Mouse (Mus musculus) forebrain, embryonic 10.5 days (tissue): Measurements from ENCODE around the gene Rusc1. TPM values are rescaled to one million over a fixed set of nuclear protein-coding genes. Genes with fewer than 3 reads are reported as not detected.
A peak's percentile ranks its signal among the peaks of the same experiment; 100 is the strongest.
"Not testable (repeated sequence)": the region's sequence is repeated elsewhere in the genome, so short reads cannot be mapped to it uniquely, and the experiment has no call there.

Experiments used
- DNase-seq: peaks from one replicate; pipeline ENCODE4 v3.0.0-alpha.2; 2017; ENCODE audit warnings: low spot score; ENCODE audit errors: extremely low spot score
- H3K27ac ChIP-seq: fragments of 300-500 bp; sonication (generic); 2 replicates; pipeline ENCODE4 v1.5.1; 2016; ENCODE audit warnings: mild to moderate bottlenecking
- H3K27me3 ChIP-seq: fragments of 300-500 bp; sonication (generic); 2 replicates; pipeline ENCODE4 v1.6.1; 2016; ENCODE audit warnings: mild to moderate bottlenecking; ENCODE audit not compliant: poor library complexity, severe bottlenecking
- H3K36me3 ChIP-seq: fragments of 300-500 bp; sonication (generic); replicated peaks from 2 replicates; pipeline ENCODE4 v1.6.1; 2016; ENCODE audit warnings: mild to moderate bottlenecking, moderate library complexity
- H3K4me1 ChIP-seq: fragments of 300-500 bp; sonication (generic); 2 replicates; pipeline ENCODE4 v1.6.1; 2016
- H3K4me3 ChIP-seq: fragments of 300-500 bp; sonication (generic); 2 replicates; pipeline ENCODE4 v1.5.1; 2016; ENCODE audit warnings: mild to moderate bottlenecking, moderate library complexity
- H3K9me3 ChIP-seq: fragments of 300-500 bp; sonication (generic); 2 replicates; pipeline ENCODE4 v1.6.1; 2016; ENCODE audit warnings: mild to moderate bottlenecking, moderate library complexity
- WGBS: fragments of 180-500 bp; shearing (Covaris S2); methylation state at CpG from one replicate; pipeline ENCODE4 v1.1.7; 2016; 5-methylcytosine and 5-hydroxymethylcytosine counted together
- polyA plus RNA-seq: library from polyadenylated mRNA; unstranded; fragments of >200 nt; fragmentation: Nextera tagmentation; extraction: Ambion mirVana; gene quantifications from 2 replicates; pipeline ENCODE4 v1.2.1, GENCODE M21; 2016

Gene Rusc1
- polyA plus RNA-seq, 1 experiment from 2014 or later, result 13.7 TPM

DNA sequence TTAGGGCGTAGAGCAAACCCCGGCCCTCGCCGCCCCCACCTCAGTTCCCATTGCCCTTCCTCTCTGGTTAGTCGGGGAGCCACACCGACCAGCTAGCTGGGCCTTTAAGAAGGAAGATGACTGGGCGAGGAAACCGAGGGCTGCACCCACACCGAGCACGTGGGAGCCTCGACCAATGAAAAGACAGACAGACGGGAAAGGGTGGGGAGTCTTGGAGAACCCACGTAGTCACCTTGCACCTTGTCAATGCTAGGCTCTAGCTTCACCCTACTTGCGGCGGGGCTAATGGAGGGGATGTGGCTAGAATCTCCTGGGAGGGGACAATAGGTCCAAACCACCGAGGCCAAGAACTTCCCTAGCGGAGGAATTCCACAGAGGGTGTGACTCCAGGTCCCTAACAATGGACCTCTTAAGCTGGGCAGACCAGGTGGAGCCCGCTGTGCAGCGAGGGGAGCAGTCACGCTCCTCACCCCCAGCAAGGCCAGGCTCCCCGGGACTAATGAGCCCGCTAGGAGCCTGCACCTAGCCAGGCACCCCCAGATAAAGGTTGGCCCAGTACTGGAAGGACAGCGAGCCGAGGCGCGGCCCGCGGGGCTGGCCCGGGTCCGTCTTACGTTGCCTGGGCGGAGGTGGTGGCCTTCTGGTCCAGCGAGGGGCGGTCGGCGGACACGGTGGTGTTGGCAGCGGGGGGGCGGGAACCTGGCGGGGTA, 3.1 kb downstream of the Rusc1 start:
- WGBS, result under 1% methylated on average over 40 of the region's 40 CpGs
- H3K9me3 ChIP-seq, result no peaks in the 10 kb centered on the region

GRCm38 (mm10) chr3:89088974-89089373, 4.1 kb downstream of the Rusc1 start:
- Histone ChIP-seq H3K27ac (0 out of 2 replicates have a peak overlapping the region, but pooled peaks have one; percentile 35), H3K4me1 (peaks cover 65% of the 10 kb centered on the region), H3K27me3 (peaks cover 58% of the 10 kb centered on the region), H3K9me3 (no peaks in the 10 kb centered on the region), H3K36me3 (peaks cover 38% of the 10 kb centered on the region), H3K4me3 (peak overlapping the region; percentile 71)
- 62% methylated on average over 14 of the region's 14 CpGs for WGBS
- no peak for DNase-seq

More for the DNA sequence above, 3.1 kb downstream of the Rusc1 start:
- Histone ChIP-seq H3K4me3 (peak overlapping the region; percentile 71), H3K27me3 (peaks cover 68% of the 10 kb centered on the region), H3K36me3 (peaks cover 38% of the 10 kb centered on the region), H3K27ac (peak overlapping the region; percentile 89), H3K4me1 (peaks cover 67% of the 10 kb centered on the region)
- peak; percentile 82 for DNase-seq

DNA sequence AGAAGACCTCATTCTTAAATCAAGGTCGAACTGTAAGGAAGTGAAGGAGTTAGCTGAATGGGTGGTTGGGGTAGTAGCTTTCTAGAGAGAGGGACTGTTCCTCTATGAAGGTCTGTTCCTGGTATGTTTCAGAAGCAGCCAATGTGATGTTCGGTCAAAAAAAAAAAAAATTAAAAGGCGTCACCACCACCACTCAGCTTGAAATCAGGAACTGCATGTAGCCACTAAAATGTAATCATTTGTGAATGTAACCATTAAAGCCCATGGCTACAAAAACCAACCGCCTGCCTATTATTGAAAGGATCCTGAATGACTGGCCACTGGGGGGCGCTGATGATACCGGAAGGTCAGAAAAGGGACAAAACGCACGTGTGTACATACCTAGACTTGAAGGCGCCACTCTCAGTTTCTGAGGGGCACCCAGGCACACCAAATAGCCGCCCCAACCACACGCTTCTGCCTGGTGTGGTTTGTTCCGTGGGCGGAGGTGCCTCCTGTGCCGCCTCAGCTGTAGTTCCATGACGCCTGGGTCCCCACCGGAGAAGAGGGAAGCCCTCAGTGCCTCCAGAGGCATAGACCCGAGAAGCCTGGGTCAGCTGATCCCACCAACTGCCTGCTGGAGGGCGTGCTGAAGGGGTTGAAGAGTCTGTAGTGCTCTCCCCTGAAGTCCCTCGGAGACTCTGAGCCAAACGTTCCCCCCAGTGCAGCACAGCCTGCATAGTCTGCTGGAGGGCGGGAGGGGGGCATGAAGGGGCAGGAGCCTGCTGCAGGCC, 5.6 kb downstream of the Rusc1 start:
- 33% methylated on average over 21 of the region's 21 CpGs for WGBS
- H3K27me3 ChIP-seq, result peaks cover 45% of the 10 kb centered on the region
- DNase-seq, result peak; percentile 83
- H3K9me3 ChIP-seq, result no peaks in the 10 kb centered on the region
- H3K4me3 ChIP-seq, result peak overlapping the region; percentile 71; the same call in 1 of the 2 replicates
- peaks cover 51% of the 10 kb centered on the region for H3K4me1 ChIP-seq
- H3K27ac ChIP-seq, result peak overlapping the region; percentile 75
- H3K36me3 ChIP-seq, result peaks cover 34% of the 10 kb centered on the region

DNA sequence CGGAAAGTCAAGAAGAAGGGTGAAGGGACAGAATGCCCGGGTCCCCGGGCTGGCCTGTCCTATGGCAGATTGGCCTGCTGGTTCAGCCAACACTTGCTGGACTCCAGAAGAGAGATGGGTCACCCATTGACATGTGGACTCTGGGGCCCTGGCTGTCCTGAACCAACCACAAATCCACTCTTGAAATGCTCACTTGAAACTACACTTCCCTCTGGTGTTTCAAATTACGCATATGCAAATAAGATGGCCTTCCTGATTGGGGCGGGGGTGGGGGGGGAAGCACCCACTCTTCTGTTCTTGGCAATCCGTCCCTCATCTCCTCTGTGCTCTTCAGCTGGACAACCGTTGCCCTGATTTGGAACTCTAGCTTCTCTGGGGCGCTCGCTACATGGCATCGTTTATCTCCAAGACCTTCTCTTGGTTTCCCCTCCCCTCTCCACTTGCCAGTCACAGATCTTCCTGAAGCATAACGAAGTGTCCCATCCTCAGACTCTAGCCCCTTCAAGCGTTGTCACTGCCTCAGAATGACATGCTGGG, 8.4 kb downstream of the Rusc1 start:
- DNase-seq, result no peak
- Histone ChIP-seq H3K27ac (no peak overlapping the region), H3K27me3 (peaks cover 22% of the 10 kb centered on the region), H3K9me3 (no peaks in the 10 kb centered on the region), H3K4me1 (peaks cover 23% of the 10 kb centered on the region), H3K4me3 (no peak overlapping the region), H3K36me3 (peaks cover 55% of the 10 kb centered on the region)
- 89% methylated on average over 12 of the region's 12 CpGs for WGBS

DNA sequence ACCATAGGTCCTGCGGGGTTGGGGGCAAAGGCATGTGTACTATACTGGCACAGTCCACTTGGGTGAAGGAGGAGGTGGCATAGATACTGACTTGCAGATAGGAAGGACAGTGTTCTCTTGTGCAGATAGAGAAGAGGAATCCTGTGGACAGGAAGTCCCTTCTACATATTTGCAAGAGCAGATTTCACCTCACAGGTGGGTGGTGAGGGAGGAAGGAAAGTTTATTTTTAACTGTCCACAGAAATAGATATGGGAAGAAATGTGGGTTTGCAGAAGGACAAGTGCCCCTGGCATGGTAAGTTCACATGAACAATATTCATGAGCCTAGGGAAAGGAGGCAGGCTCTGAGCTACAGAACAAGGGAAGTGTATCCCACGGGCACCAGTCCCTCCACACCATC, 9.0 kb downstream of the Rusc1 start:
- Histone ChIP-seq H3K27me3 (peaks cover 16% of the 10 kb centered on the region), H3K4me1 (peaks cover 17% of the 10 kb centered on the region), H3K36me3 (peaks cover 61% of the 10 kb centered on the region), H3K9me3 (no peaks in the 10 kb centered on the region), H3K27ac (no peak overlapping the region), H3K4me3 (no peak overlapping the region)
- WGBS, result 88% methylated on average over 2 of the region's 2 CpGs
- DNase-seq, result no peak

DNA sequence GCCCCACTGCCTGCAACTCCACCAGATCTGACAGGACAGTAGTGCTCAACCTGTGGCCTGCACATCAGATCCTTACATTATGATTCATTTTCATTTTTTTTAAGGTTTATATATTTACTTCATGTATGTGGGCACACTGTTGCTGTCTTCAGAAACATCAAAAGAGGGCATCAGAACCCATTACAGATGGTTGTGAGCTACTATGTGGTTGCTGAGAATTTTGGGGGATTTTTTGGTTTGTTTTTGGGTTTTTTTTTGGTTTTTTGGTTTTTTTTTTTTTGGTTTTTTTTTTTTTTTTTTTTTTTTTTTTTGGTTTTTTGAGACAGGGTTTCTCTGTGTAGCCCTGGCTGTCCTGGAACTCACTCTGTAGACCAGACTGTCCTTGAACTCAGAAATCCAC, 10.8 kb downstream of the Rusc1 start:
- not testable (repeated sequence) for H3K27me3 ChIP-seq, DNase-seq, H3K4me3 ChIP-seq, H3K9me3 ChIP-seq, H3K4me1 ChIP-seq, H3K27ac ChIP-seq
- H3K36me3 ChIP-seq, result peaks cover 69% of the 10 kb centered on the region

DNA sequence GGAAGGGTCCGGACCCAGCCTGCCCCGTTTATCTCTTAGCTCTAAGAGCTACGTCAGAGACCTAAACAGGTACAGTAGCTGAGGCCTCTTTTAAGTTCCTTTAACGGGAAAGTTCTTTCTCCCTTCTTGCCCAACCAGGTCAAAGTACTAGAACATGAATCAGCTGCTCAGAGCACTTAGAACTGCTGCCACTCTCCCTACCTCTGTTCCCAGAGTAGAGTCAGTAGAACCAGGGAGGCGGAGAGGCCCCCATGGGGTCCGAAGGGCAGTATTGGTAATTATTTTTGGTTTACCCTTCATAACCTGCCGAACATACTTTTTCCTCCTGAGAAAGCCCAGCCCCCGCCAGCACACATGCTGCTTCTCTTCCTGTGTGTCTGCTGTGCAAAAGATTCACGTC, 15.7 kb downstream of the Rusc1 start:
- Histone ChIP-seq H3K27me3 (no peaks in the 10 kb centered on the region), H3K36me3 (peaks cover 94% of the 10 kb centered on the region), H3K4me3 (no peak overlapping the region), H3K27ac (no peak overlapping the region), H3K9me3 (no peaks in the 10 kb centered on the region), H3K4me1 (no peaks in the 10 kb centered on the region)
- no peak for DNase-seq
- WGBS, result 93% methylated on average over 9 of the region's 9 CpGs

DNA sequence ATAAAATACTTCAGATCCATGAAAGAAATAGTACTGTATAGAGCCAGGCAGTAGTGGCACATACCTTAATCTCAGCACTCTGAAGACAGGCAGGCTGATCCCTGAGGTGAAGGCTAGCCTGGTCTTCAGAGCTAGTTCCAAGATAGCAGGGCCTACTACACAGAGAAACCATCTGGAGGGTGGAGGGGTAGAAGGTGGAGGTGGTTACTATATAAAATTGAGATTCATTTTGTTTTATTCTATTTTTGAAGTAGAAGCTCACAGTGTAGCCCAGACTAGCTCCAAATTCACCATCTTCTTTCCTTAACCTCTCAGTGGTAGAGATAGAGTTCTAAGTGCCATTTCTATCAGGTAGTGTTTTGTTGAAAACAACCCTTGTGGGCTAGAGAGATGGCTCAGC, 25.8 kb downstream of the Rusc1 start:
- Histone ChIP-seq H3K9me3 (no peaks in the 10 kb centered on the region), H3K27me3 (no peaks in the 10 kb centered on the region), H3K4me3 (no peak overlapping the region), H3K4me1 (no peaks in the 10 kb centered on the region), H3K36me3 (peaks cover 99% of the 10 kb centered on the region), H3K27ac (no peak overlapping the region)
- DNase-seq, result no peak

- H3K4me1 ChIP-seq, result peaks cover 4% of the 10 kb centered on the region; the same call in 1 of the 2 replicates
- WGBS, result 56% methylated on average over 3 of the region's 3 CpGs
- no peak for DNase-seq
Observed at GRCm38 (mm10) chr3:89061696-89062095, 31.4 kb downstream of the Rusc1 start.

DNA sequence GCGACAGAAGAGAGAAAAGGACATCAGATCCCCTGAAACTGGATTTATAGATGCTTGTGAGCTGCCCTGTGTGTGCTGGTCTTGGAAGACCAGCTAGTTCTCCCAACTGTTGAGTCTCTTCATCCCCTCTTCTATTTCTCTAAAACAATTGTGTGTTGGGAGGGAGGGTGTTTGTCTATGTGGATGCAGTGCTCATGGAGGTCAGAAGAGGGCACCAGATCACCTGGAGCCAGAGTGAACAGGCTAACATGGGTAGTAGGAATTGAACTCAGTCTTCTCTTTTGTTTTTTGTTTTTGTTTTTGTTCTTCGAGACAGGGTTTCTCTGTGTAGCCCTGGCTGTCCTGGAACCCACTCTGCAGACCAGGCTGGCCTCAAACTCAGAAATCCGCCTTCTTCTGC, 34.3 kb downstream of the Rusc1 start:
- Histone ChIP-seq H3K4me1 (peaks cover 4% of the 10 kb centered on the region; the same call in 1 of the 2 replicates), H3K36me3 (peaks cover 99% of the 10 kb centered on the region), H3K9me3 (no peaks in the 10 kb centered on the region), H3K27ac (no peak overlapping the region), H3K27me3 (no peaks in the 10 kb centered on the region), H3K4me3 (no peak overlapping the region)
- WGBS, result 87% methylated on average over 3 of the region's 3 CpGs
- DNase-seq, result peak; percentile 20

More at GRCm38 (mm10) chr3:89061696-89062095, 31.4 kb downstream of the Rusc1 start:
- Histone ChIP-seq H3K9me3 (no peaks in the 10 kb centered on the region), H3K27ac (no peak overlapping the region), H3K4me3 (no peak overlapping the region), H3K27me3 (no peaks in the 10 kb centered on the region), H3K36me3 (peaks cover 98% of the 10 kb centered on the region)

- WGBS, result 93% methylated on average over 9 of the region's 9 CpGs
- H3K4me3 ChIP-seq, result no peak overlapping the region
- H3K4me1 ChIP-seq, result peaks cover 4% of the 10 kb centered on the region; the same call in 1 of the 2 replicates
- H3K27ac ChIP-seq, result no peak overlapping the region
- H3K9me3 ChIP-seq, result no peaks in the 10 kb centered on the region
- peaks cover 99% of the 10 kb centered on the region for H3K36me3 ChIP-seq
- no peak for DNase-seq
- no peaks in the 10 kb centered on the region for H3K27me3 ChIP-seq
Observed at GRCm38 (mm10) chr3:89058361-89058760, 34.8 kb downstream of the Rusc1 start.

DNA sequence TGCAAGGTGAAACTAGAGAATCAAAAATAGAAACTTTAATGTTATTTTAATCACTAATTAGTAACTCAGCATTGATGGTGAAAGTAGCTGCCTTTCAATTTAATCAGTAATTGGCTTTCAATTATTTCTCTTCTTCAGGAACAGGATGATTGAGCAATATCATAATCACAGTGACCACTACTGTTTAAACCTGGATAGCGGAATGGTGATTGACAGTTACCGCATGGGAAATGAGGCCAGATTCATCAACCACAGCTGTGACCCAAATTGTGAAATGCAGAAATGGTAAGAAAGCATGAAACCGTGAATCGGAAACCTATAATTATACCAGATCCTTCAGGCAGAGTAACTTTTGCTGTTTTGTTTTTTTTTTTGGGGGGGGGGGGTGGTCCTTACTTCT, 49.8 kb downstream of the Rusc1 start:
- H3K4me1 ChIP-seq, result no peaks in the 10 kb centered on the region
- WGBS, result 94% methylated on average over 4 of the region's 4 CpGs
- no peak overlapping the region for H3K27ac ChIP-seq
- H3K9me3 ChIP-seq, result no peaks in the 10 kb centered on the region
- DNase-seq, result no peak
- H3K36me3 ChIP-seq, result peaks cover 96% of the 10 kb centered on the region
- no peaks in the 10 kb centered on the region for H3K27me3 ChIP-seq
- no peak overlapping the region for H3K4me3 ChIP-seq
